Mouse (Mus musculus) layer of hippocampus, adult 18-20 months (tissue): ENCODE results near the gene Dedd2. TPM values are rescaled to one million over a fixed set of nuclear protein-coding genes. Genes with fewer than 3 reads are reported as not detected.
"Not testable (repeated sequence)": the region's sequence is repeated elsewhere in the genome, so short reads cannot be mapped to it uniquely, and the experiment has no call there.

Source experiments
- DNase-seq, 2 experiments: peaks; one replicate each; pipeline ENCODE4 v3.0.0; 2022; ENCODE audit warnings: low spot score in 2 of 2
- long read RNA-seq: library from polyadenylated mRNA; stranded (forward); transcript quantifications from one replicate; pipeline ENCODE4 v2.0.0, GENCODE M21; 2021
- total RNA-seq, 2 experiments: library from RNA; stranded (reverse); gene quantifications; 2 replicates each; pipeline ENCODE4 v1.2.3; 2021

Gene Dedd2
- 10 to 100 TPM; 26.8 to 29.9 TPM for total RNA-seq
- long read RNA-seq, full-length matches to known transcripts, result 6 of 29 reads
- long read RNA-seq, partial matches to known transcripts, result 7 of 29 reads
- long read RNA-seq, other reads (novel, unspliced or antisense), result 16 of 29 reads

- no peak for DNase-seq
Measured at GRCm38 (mm10) chr7:25220457-25221101, at the start of gene Dedd2. Gene Dedd2, minus strand, starts transcription at chr7:25220615.

GRCm38 (mm10) chr7:25269545-25270271, 49.3 kb upstream of the Dedd2 start:
- DNase-seq, result no peak

GRCm38 (mm10) chr7:25269029-25269428, 48.6 kb upstream of the Dedd2 start:
- no peak for DNase-seq

GRCm38 (mm10) chr7:25268588-25268987, 48.2 kb upstream of the Dedd2 start:
- no peak for DNase-seq

GRCm38 (mm10) chr7:25267751-25268463, 47.5 kb upstream of the Dedd2 start:
- peak; percentile 99 to 100 for DNase-seq

GRCm38 (mm10) chr7:25267301-25267750, 46.9 kb upstream of the Dedd2 start, which contains the start of gene Cic:
Gene Cic, plus strand, starts transcription at chr7:25267704.
- peak; percentile 99 to 100 for DNase-seq

DNA sequence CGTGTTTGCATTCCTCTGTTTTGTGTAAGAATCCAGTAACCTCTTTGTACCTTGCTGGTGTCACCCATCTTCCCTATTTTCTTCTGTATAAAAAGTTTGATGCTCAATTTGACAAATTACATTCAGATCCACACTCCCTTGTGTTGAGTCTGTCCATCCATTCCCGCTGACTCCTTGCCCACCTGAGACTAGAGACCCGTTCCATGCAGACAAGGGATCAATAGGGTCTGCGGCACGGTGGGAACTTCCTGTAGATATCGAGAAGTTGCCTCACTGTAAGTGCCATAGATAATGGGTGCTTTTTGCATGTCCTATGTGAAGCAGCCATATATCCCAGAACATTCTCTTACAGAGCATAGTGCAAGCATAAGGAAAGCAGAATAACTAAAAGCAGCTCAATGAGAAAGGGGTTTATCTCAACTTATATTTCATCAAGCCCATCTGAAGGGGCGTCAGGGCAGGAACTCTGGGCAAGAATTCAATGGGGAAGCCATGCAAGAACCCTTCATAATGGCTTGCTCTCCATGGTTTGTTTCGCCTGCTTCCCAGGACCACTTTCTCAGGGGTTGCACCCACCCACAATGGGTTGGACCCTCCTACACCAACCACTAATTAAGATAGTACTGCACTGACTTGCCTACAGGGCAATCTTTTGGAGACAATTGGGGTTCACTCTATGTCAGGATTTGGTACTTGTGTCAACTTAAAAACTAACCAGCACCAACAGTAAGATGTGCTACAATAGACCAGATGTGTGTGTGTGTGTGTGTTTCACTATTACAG, 46.0 kb upstream of the Dedd2 start:
- DNase-seq, result no peak

DNA sequence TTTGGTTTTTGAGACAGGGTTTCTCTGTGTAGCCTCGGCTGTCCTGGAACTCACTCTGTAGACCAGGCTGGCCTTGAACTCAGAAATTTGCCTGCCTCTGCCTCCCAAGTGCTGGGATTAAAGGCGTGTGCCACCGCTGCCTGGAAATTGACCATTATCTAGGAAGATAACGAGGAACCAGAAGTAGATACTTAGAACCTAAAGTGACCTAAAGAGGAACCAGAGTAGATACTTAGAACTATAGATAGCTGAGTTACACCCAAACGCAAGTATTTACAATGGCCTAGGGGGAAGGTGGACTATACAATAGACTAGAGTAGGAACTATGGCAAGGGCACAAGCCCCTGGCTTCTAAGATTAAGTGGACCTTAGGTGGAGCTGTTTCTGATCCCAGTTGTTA, 45.3 kb upstream of the Dedd2 start:
- DNase-seq, result not testable (repeated sequence)

DNA sequence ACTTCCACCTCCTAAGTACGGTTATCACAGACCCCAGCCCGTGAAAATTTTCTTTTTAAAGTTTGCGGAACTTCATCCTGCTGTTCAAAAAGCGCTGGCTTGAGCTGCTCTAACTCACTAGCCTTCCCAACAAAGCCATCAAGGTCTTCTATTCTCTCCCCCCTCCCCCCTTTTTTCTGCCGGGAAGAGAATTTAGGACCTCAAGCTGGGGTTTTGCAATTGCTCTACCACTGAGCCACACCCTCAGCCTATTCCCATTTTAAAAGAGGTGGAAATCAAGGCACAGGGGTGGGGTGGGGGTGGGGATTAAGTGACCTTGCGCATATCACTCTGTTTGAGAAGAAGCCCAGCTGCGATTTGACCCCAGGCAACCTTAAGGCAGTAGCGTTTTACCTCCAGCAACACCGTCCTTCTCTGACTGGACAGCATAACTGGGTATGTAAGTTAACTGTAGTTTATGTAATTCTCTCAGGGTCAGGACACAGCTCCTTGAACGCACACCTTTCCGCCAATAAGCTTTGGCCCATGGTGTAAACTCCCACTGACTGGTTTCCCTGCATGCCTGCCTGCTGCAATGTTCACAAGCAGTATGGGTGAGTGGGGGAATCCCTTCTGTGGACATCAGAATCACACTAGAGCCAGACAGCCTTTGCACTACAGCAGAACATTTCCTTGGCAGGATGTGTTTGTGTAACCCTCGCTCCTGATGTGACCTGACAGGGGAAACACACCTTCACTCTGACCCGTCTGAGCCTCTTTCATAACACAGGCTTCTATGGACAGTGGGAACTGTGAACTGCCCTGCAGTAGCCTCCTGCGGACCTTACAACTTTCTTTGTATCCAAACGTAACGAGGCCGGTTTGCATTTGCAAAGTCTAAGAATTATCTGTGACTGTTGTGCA, 43.8 kb upstream of the Dedd2 start:
- DNase-seq, result no peak

- DNase-seq, result no peak
Measured at GRCm38 (mm10) chr7:25261896-25262295, 41.5 kb upstream of the Dedd2 start.

- peak in 1 of 2 experiments; percentile 63 for DNase-seq
Measured at GRCm38 (mm10) chr7:25251822-25252221, 31.4 kb upstream of the Dedd2 start.

- peak in 1 of 2 experiments; percentile 47 for DNase-seq
Measured at GRCm38 (mm10) chr7:25251071-25251791, 30.8 kb upstream of the Dedd2 start.

DNA sequence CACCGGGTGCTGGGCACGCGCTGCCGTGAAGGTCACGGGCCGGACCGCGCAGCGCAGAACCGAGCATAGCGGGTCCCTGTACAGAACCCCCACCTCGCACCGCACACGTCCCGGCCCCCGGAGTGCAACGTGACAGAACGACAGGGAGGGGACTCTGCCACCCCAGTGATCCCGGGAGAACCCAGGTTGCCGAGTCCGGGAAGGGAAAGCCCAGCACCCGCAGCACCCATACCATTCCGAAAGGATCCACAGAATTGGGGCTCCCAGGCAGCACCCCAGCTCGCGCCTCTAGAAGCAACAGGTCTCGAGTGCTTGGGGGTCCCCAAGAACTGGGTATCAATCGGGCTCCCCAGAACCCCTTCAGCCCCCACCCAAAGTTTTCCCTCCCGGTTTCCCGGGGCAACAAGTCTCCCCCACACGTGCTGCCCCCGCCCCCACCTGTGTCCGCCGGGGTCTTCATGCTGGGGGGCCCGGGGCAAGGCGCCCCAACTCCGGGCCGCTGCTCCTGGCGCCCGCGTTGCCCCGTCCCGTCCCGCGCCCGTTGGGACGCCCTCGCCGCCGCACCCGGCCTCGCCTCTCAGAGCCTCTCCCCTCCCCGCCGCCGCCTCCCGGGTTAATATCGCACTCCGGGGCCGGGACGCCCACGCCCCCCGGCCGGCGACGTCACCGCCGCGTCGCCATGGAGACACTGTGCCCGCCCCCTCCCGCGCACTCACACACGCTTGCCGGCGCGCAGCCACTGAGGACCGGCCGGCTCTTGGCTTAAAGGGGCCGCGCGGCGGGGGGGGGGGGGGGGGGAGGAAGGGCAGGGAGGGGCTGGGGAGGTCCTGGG, 29.9 kb upstream of the Dedd2 start, which contains the start of gene Erf:
TSS of gene Erf (minus strand) at position 621 of the 832 bp plus-strand sequence.
- peak; percentile 91 to 97 for DNase-seq

DNA sequence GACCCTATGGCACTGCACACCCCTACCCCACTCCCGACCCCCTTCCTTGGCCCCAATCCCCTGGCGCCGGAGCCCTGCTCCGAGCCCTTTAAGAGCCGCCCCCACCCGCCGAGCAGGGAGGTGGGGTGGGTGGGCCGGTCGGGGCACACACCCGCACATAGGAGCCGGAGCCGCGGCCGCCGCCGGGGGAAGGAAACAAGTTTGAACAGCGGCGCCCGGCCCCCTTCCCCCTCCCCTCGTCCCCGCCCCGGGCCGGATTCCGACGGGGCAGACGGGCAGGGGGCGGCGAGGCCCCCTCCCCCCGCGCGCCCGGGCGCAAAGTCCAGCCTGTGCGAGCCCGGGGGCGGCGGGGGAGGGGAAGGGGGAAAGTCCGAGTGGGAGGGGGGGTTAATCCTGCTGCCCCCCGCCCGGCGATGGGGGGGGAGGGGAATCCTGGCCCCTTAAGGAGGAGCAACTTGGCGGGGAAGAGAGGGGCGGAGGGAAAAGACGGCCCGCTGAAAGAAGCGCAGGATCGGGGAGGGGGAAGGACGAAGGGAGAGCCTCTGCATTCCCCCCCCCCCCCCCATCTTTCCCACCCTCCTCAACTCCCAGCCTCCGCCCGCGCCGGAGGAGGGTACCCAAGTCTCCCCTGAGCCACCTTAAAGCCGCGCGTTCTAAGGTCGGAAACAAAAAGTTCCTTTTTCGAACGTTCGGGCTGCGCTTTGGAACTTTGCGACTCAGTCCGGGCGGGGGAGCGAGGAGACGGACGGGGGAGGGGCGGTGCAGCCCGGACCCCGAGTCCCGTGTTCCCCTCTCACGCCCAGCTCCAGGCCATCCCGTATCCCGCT, 29.1 kb upstream of the Dedd2 start:
- peak in 1 of 2 experiments; percentile 68 for DNase-seq

- DNase-seq, result no peak
Measured at GRCm38 (mm10) chr7:25248846-25249313, 28.5 kb upstream of the Dedd2 start.

GRCm38 (mm10) chr7:25248018-25248647, 27.7 kb upstream of the Dedd2 start:
- DNase-seq, result peak; percentile 72 to 83

DNA sequence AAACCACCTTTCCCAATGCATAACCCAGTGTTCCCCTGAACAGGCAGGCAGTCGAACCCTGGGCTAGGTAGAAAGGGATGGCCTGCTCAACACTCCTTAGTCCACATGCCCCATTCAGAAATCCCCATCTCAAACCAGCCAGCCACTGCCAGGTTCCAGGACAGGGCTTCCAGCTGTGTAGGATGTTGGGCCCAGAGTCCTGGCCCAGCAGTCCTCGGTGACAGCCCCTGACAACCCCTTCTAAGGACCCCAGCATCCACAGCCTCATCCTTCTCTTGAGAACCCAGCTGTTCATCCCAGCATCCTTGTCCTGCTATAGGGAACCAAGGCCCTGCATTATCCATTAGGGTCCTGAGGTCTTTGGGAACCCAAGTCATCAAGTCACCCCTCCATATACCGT, 27.1 kb upstream of the Dedd2 start:
- DNase-seq, result no peak
